Mouse (Mus musculus) liver (tissue): ENCODE results near the gene Ilf2.

Experiments
- DNase-seq: peaks from one replicate; pipeline ENCODE4 v3.0.0-alpha.2; 2020; ENCODE audit warnings: mixed read lengths

Gene Ilf2

DNA sequence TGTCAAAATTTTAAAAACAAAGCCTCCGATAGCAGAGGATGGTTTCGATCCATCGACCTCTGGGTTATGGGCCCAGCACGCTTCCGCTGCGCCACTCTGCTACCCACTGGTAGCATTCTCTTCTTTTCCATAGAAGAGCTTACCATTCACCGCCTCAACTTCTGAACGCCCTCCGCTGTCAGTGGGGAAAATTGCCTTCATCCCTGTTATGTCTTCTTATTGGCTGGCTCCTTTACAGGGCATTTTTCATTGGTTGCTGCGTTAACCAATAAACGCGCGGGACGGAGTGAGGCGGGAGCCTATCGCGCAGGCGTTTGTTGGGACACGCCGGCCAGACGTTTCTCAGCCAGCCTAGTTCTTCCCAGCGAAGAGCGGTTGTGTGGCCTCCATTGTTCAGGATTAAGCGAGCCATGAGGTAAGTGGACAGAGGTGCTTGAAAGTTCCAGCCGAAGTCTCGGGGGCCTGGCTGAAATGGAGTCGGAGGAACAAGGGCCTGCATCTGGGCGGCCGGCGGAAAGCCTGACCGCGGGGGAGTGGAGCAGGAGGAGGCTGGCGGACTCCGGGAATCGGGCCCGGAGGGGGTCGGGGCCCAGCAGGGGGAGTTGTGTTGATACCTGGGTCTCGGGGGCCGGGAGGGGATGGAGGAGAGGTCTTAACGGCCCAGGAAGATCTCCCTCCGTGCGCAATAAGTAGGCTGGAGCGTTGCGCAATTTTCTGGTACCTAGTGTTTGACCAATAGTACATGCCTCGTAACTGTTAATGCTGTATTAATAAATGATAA, at the start of gene Ilf2:
Ilf2 (plus strand) TSS at position 296 of the 781 bp plus-strand sequence.
- peak; percentile 94 for DNase-seq

GRCm38 (mm10) chr3:90427574-90427973, 48.4 kb upstream of the Ilf2 start:
- no peak for DNase-seq

DNA sequence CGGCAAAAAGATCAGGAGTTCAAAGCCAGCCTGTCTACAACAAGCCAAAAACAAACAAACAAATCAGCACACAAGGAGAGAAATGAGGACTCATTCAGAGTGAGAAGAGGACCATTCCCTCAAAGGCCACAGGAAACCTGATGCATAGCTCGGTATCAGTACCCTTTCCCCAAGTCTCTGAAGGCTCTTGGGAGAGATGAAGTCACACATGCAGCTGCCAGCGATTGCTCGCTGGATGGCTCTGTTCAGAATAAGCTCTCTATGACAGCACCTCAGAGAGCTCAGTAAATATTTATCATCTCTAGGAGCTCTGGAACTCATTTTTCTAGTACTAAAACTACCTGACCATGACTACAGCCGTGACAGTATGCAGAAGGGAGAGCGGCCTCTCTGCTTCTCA, 47.7 kb upstream of the Ilf2 start:
- DNase-seq: peak; percentile 9

DNA sequence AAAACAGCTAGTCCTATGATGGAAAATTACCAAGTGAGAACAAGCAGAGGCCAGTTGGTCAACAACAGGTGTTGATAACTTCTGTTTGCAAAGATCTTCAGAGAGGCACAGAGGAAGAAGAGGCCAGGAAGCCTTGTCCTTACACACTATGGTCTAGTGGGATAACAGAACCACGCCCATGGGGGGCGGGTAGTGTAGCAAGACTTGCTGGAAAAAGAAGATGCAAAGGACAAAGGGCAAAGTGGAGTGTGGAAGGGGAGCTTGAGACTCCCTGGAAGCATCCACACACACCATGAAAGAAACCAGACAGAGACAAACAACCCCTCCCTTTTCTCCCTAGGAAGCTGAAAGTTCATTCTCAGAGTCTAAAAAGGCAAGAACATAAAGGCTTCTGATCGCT, 46.4 kb upstream of the Ilf2 start:
- peak; percentile 71 for DNase-seq

DNA sequence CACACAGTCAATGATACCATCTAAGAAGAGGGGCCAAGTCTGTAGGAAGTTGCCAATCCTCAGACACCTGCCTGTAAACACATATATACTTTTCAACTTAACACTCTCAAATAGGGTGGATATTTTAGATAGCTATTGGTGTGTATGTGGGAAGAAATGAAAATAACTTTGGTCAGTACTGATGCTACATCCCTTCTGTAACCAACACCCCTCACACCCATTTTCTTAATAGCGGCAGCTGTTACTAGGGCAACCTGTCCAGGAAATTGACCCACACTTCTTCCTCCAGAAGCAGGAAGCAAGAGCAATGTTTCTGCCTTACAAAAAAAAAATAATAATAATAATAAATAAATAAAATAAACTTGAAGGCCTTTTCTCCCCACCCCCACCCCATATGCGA, 43.6 kb upstream of the Ilf2 start:
- no peak for DNase-seq

DNA sequence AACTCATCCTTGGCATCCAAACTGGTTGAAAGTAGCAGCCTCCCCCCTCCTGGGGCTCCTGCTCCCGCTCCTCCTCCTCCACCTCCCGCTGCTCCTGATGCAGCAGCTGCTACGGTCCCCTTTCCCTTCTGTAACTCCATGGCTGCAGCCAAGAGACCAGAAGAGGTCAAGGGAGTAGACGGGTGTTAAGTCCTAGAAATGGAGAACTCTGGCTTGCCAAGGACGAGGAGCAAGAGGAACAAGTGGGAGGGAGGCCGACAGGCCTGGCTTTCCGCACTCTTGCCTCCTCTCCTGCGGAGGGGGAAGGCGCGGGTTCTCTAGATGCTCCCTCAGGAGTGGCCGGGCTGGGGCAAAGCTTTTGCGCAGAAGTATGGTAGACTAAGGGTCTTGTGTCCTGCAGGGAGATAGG, 43.1 kb upstream of the Ilf2 start:
- DNase-seq: peak; percentile 57

DNA sequence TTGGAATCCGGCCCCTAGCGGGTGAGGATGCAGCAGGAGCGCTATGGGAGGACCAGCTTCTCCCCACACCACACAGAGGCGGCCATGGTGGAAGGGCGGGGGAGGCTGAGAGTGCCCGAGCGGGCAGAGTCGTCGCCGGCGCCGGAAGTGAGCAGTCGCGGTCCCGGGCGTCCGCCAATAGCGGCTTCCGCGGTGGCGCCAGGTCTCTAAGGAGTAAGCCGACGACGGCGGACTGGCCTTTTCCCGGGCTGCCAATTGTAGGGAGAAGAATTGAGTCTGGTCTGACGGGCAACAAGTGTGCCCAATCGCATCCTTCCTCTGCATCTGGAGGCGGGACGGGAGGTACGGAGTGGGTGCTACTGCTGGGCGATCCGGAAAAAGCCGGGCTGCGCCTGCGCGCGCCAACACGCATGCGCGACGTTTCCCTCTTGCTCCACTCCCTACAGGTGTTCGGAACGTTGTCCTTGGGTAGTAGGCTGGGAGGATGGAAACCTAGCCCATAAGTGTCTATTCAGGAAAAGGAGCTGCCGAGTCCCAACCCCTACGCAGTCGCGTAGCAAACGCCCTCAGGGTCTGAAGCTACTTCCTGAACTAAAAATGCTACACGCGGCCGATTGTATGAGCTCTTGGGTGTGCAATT, 42.4 kb upstream of the Ilf2 start, which contains the start of gene Ints3:
Ints3 (minus strand) TSS at position 242 of the 640 bp plus-strand sequence.
- DNase-seq: peak; percentile 99

DNA sequence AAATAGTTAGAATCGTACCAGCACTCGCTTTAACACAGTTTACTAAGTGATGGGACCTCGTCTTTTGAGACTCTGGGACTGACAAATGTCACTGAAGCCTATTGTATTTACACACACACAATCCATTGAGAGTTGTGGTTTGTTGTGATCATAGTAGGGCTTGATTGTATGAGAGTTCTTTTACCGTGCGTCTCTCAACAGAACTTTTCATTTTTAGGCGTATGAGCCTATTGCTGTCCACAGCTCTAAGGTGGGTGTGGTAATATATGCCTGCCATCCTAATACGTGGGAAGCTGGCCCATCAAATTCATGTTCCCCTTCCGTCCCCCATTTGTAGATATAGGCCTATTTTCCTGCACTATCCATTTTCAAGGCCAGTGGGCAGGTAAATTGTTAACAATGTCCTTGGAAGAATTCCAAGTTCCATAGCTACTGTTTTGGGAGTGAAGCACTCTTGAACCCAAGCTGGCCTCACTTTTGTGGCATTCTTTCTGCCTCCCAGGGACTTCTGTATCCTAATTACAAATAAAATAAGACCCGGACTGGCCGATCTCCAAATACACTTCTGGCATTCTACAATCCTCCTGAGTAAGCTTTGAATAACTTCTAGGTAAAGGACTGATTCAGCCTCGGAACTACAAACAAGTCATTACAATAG, 41.7 kb upstream of the Ilf2 start:
- no peak for DNase-seq

GRCm38 (mm10) chr3:90437131-90437530, 38.8 kb upstream of the Ilf2 start:
- no peak for DNase-seq

- DNase-seq: no peak
Observed at GRCm38 (mm10) chr3:90440756-90441155, 35.2 kb upstream of the Ilf2 start.

- DNase-seq: no peak
Observed at GRCm38 (mm10) chr3:90443977-90444376, 31.9 kb upstream of the Ilf2 start.

DNA sequence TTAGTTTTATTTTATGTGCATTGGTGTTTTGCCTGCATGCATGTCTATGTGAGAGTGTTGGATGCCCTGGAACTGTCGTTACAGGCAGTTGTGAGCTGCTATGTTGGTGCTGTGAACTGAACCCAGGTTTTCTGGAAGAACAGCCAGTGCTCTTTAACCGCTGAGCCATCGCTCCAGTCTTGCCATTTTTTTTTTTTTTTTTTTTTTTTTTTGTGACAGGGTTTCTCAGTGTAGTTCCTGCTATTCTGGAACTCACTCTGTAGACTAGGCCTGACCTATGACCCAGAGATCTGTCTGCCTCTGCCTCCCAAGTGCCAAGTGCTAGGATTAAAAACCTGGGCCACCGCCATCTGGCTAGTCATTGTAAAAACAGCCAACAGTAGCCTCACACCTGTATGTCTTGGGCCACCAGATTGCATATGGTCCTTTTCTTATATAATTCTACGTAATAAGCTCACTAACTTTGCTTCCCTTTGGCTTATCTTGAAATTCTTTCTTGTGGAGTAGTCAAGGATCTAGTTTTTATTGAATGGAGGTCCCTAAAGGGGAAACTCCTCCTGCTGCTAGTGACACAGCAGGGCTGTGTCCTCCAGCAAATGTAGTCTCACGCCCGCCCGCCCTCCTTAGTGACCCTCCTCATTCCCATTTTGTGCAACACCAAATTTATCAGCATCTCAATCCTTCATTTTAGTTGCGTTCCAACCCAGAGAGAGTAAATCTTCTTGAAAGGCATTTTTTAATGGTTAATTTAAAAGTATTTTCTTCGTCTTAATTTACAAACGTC, 30.3 kb upstream of the Ilf2 start:
- DNase-seq: no peak

GRCm38 (mm10) chr3:90446389-90447122, 29.4 kb upstream of the Ilf2 start:
- peak; percentile 78 for DNase-seq

- no peak for DNase-seq
Observed at GRCm38 (mm10) chr3:90447123-90447494, 28.8 kb upstream of the Ilf2 start.

- DNase-seq: no peak
Observed at GRCm38 (mm10) chr3:90448626-90449025, 27.3 kb upstream of the Ilf2 start.

DNA sequence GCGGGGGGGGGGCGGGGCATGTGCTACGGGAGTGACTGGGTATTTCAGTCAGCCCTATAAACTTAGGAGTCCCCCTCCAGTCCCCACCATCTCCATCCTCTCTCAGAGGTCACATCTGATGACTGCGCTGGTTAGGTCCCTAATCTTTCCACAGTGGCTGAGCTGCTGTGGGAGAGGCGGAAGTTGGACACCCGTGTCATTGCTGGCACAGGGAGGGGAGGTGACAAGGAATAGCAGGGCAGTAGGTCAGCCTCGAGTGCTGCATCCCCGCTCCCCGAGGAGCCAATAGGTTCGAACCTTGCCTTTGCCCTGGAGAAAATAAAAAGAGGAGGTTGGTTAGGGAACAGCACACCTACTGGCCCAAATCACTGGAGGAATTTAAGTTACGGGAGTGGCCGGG, 25.1 kb upstream of the Ilf2 start:
- no peak for DNase-seq

- DNase-seq: peak; percentile 18
Observed at GRCm38 (mm10) chr3:90451396-90452095, 24.4 kb upstream of the Ilf2 start.

DNA sequence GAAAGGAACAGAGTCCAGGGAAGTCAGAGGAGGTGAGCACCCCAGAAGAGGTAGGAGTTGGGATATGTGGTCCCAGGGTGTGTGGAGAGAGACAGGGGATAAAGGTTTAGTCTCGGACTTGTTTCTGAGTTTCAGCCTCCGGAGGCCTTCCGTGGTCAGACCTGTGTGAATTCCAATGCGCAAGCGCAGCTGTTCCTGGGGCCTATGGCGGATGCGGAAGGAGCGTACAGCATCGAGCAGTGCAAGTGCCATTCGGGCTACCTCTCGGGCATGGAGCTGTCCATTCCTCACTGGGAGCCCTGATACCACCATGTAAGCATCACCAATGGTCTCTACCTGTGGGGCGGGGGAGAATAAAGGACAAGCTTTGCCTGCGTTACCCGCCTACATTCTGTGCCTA, 21.0 kb upstream of the Ilf2 start:
- no peak for DNase-seq

DNA sequence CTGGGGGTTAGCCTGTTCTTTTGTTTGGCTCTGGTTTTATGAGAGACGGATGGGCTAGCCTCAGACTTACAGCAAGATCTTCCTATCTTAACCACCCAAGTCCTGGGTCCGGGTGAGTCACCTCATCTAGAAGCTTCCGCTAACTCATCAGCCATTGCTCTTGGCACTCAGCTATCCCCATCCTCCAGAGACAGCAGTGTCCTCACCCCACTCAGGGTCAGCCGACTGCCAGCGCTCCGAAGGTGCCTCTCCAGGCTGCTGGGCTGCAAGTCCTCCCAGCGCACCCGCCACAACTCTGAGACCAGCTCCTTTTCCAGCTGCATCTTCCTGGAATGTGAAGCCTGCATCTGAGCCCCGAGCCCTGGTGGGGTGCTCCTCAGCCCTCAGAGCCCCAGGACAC, 16.2 kb upstream of the Ilf2 start:
- DNase-seq: no peak

DNA sequence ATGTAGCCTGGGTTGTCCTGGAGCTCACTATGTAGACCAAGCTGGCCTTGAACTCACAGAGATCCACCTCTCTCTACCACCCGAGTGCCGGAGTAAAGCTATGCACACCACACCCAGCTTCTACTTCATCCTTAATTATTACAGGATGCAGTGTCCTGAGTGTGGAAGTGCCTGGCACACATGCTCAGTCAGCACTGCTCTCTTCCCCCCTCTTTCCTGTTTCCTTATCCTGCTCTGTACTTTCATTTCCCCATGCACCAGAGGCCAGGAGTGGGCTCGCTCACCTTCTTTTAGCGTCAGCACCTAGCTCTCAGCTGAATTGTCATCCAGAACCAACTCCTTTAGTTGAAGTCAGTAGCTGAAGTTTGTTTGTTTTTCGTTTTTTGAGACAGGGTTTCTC, 15.6 kb upstream of the Ilf2 start:
- DNase-seq: no peak

DNA sequence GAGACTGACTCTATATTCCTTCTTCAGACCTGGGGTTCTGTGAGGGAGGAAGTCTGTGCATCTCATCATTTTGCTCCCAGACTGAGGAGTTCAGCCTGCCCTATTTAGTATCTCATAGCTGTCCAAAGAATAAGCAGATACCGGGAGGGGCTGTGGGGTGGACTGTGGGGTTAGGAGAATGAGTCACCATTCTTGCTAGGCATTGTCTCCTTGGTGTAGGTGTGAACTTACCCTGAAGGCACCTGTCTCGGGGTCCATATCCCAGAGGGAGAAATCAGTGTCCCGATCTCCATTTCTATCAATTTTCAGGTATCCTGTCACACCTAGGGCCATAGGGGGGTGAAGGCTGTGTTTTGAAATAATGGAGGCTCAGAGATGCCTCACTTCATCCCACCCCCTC, 14.0 kb upstream of the Ilf2 start:
- no peak for DNase-seq

GRCm38 (mm10) chr3:90462579-90462978, 13.3 kb upstream of the Ilf2 start:
- no peak for DNase-seq
